Mouse (Mus musculus) stomach, postnatal 0 days (tissue): Measurements from ENCODE around the gene Zdhhc22. TPM values are rescaled to one million over a fixed set of nuclear protein-coding genes. Genes with fewer than 3 reads are reported as not detected.

Experiments used
- ATAC-seq: fragments of 200-750 bp; cut with Nextera tagmentation; 2 replicates; pipeline ENCODE4 v1.8.0; 2017; ENCODE audit not compliant: low FRiP score, low TSS enrichment
- DNase-seq: peaks from one replicate; pipeline ENCODE4 v3.0.0-alpha.2; 2016; ENCODE audit warnings: low spot score
- H3K27ac ChIP-seq: fragments of 300-500 bp; sonication (generic); replicated peaks from 2 replicates; pipeline ENCODE4 v1.5.1; 2014; ENCODE audit warnings: mild to moderate bottlenecking, control low read depth
- H3K27me3 ChIP-seq: fragments of 300-500 bp; sonication (generic); 2 replicates; pipeline ENCODE4 v1.6.1; 2014; ENCODE audit warnings: low read length; ENCODE audit not compliant: control insufficient read depth, insufficient read depth
- H3K36me3 ChIP-seq: fragments of 300-500 bp; sonication (generic); 2 replicates; pipeline ENCODE4 v1.6.1; 2014; ENCODE audit warnings: low read length, mixed read lengths; ENCODE audit not compliant: control insufficient read depth, insufficient read depth
- H3K4me1 ChIP-seq: fragments of 300-500 bp; sonication (generic); replicated peaks from 2 replicates; pipeline ENCODE4 v1.6.1; 2014; ENCODE audit warnings: antibody characterized with exemption; ENCODE audit not compliant: control insufficient read depth, insufficient read depth
- H3K4me2 ChIP-seq: fragments of 300-500 bp; sonication (generic); replicated peaks from 2 replicates; pipeline ENCODE4 v1.6.1; 2014; ENCODE audit warnings: low read depth, mild to moderate bottlenecking, control low read depth, moderate library complexity
- H3K4me3 ChIP-seq: fragments of 300-500 bp; sonication (generic); 2 replicates; pipeline ENCODE4 v1.5.1; 2014; ENCODE audit warnings: low read depth, low read length, control low read depth
- H3K9ac ChIP-seq: fragments of 300-500 bp; sonication (generic); 2 replicates; pipeline ENCODE4 v1.6.1; 2014; ENCODE audit warnings: mild to moderate bottlenecking, low read length, control low read depth, mixed read lengths
- H3K9me3 ChIP-seq: fragments of 300-500 bp; sonication (generic); 2 replicates; pipeline ENCODE4 v1.6.1; 2016; ENCODE audit warnings: low read length; ENCODE audit not compliant: control insufficient read depth
- CTCF ChIP-seq: IDR thresholded peaks from 2 replicates; pipeline ENCODE4 v1.5.1; 2016; ENCODE audit warnings: antibody characterized with exemption, low read depth, mild to moderate bottlenecking, moderate library complexity
- EP300 ChIP-seq: optimal IDR thresholded peaks from 2 replicates; pipeline ENCODE3; 2016; ENCODE audit warnings: antibody characterized with exemption
- WGBS: fragments of 180-500 bp; shearing (Covaris S2); extraction: QIAGEN DNeasy Blood & Tissue Kit; methylation state at CpG from one replicate; pipeline ENCODE4 v1.1.7; 2014; 5-methylcytosine and 5-hydroxymethylcytosine counted together
- polyA plus RNA-seq: library from polyadenylated mRNA; unstranded; fragments of >200 nt; fragmentation: Nextera tagmentation; extraction: Ambion mirVana; gene quantifications from 2 replicates; pipeline ENCODE4 v1.2.1, GENCODE M21; 2015

Gene Zdhhc22
- polyA plus RNA-seq, 1 experiment from 2014 or later = 0.53 TPM

- peak; percentile 50 for ATAC-seq
- peak overlapping the region; percentile 25 for H3K4me3 ChIP-seq
These were observed 15.6 kb downstream of the Zdhhc22 start for GRCm38 (mm10) chr12:86974387-86975288.

GRCm38 (mm10) chr12:86973706-86974105 is 16.5 kb downstream of the Zdhhc22 start:
- Histone ChIP-seq H3K9me3 (no peaks in the 10 kb centered on the region), H3K9ac (no peak overlapping the region), H3K4me1 (0 out of 2 replicates have a peak, but pooled peaks cover 3% of the 10 kb centered on the region), H3K4me2 (no peak overlapping the region), H3K27ac (no peak overlapping the region; the same call in 1 of the 2 replicates), H3K36me3 (no peaks in the 10 kb centered on the region), H3K4me3 (no peak overlapping the region), H3K27me3 (no peaks in the 10 kb centered on the region)
- peak; percentile 16; the same call in 1 of the 2 replicates for ATAC-seq
- TF ChIP-seq CTCF (no peak), EP300 (no peak)
- DNase-seq = no peak
- whole genome bisulfite sequencing = 23% methylated on average over 8 of the region's 8 CpGs

More at GRCm38 (mm10) chr12:86974387-86975288, 15.6 kb downstream of the Zdhhc22 start:
- WGBS = 10% methylated on average over 36 of the region's 40 CpGs
- DNase-seq = peak; percentile 78
- TF ChIP-seq CTCF (peak; percentile 90), EP300 (no peak)
- H3K4me1 ChIP-seq = 0 out of 2 replicates have a peak, but pooled peaks cover 3% of the 10 kb centered on the region
- no peaks in the 10 kb centered on the region for H3K27me3 ChIP-seq
- H3K9me3 ChIP-seq = no peaks in the 10 kb centered on the region
- H3K4me2 ChIP-seq = peak overlapping the region; percentile 57
- H3K9ac ChIP-seq = peak overlapping the region; percentile 41; the same call in 1 of the 2 replicates
- no peaks in the 10 kb centered on the region for H3K36me3 ChIP-seq
- H3K27ac ChIP-seq = peak overlapping the region; percentile 65

- 9% methylated on average over 7 of the region's 7 CpGs for WGBS
- DNase-seq (peak; percentile 83), ATAC-seq (peak; percentile 64)
- H3K4me2 ChIP-seq = no peak overlapping the region
- TF ChIP-seq EP300 = no peak
- no peak for TF ChIP-seq CTCF
- no peaks in the 10 kb centered on the region for H3K9me3 ChIP-seq
- no peaks in the 10 kb centered on the region for H3K27me3 ChIP-seq
- no peak overlapping the region for H3K4me3 ChIP-seq
- H3K36me3 ChIP-seq = no peaks in the 10 kb centered on the region
- peak overlapping the region; percentile 46 for H3K27ac ChIP-seq
- H3K4me1 ChIP-seq = 0 out of 2 replicates have a peak, but pooled peaks cover 3% of the 10 kb centered on the region
- no peak overlapping the region for H3K9ac ChIP-seq
These were observed 17.0 kb downstream of the Zdhhc22 start for GRCm38 (mm10) chr12:86973216-86973615.

DNA sequence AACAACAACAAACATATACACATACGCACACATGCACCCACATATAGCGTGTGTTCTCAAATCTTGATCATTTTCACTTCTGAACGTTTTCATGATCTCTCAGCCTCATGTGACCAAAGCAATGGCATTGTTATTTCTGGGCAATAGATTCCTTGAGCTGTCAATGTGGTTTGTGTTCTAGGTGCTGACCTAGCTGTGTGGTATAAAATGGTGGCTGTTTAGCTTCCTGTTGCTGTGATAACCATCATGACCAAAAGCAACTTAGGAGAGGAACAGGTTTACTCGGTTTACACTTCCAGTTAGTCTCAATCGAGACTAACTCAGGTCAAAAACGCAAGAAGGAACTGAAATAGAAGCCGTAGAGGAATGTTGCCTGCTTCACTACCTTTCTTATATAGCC is 19.1 kb downstream of the Zdhhc22 start:
- WGBS = 89% methylated on average over 7 of the region's 7 CpGs

GRCm38 (mm10) chr12:86969220-86969601 is 21.0 kb downstream of the Zdhhc22 start:
- no peaks in the 10 kb centered on the region for H3K27me3 ChIP-seq
- H3K9ac ChIP-seq = no peak overlapping the region
- no peak overlapping the region for H3K4me3 ChIP-seq
- H3K4me1 ChIP-seq = 0 out of 2 replicates have a peak, but pooled peaks cover 3% of the 10 kb centered on the region
- no peaks in the 10 kb centered on the region for H3K9me3 ChIP-seq
- DNase-seq = no peak
- H3K27ac ChIP-seq = no peak overlapping the region
- ATAC-seq = no peak
- WGBS = 71% methylated on average over 3 of the region's 3 CpGs
- TF ChIP-seq CTCF (no peak), EP300 (no peak)
- no peak overlapping the region for H3K4me2 ChIP-seq
- no peaks in the 10 kb centered on the region for H3K36me3 ChIP-seq

More for the DNA sequence above, 19.1 kb downstream of the Zdhhc22 start:
- TF ChIP-seq EP300 (no peak), CTCF (no peak)
- H3K27me3 ChIP-seq = no peaks in the 10 kb centered on the region
- no peak overlapping the region for H3K27ac ChIP-seq
- no peak for ATAC-seq
- H3K4me2 ChIP-seq = no peak overlapping the region
- no peak for DNase-seq
- no peaks in the 10 kb centered on the region for H3K36me3 ChIP-seq
- H3K9me3 ChIP-seq = no peaks in the 10 kb centered on the region
- 0 out of 2 replicates have a peak, but pooled peaks cover 3% of the 10 kb centered on the region for H3K4me1 ChIP-seq
- H3K9ac ChIP-seq = no peak overlapping the region
- H3K4me3 ChIP-seq = no peak overlapping the region
